ENCODE assay signal across 9 mouse cellular contexts in genomic region chr11:114853174-114853838, GRCm38 (mm10). TPM values are rescaled to one million over a fixed set of nuclear protein-coding genes. Genes with fewer than 3 reads are reported as not detected.
DNase-seq lines count a peak whose midpoint lies in the region; ATAC-seq and TF ChIP-seq lines count a peak whose summit lies in the region.
"Had no signal": no experiment of that assay in that cellular context is flagged by ENCODE, and none has a peak within 500 bp of the region (broad histone marks: within the 10 kb centered on the region; RNA-seq: fewer than 3 reads in every experiment).

No protein-coding gene starts in this region.

- H3K4me3 ChIP-seq in gastrocnemius, adult 2 months: peak overlapping the region; percentile 95
- peak overlapping the region; percentile 82 for H3K4me3 ChIP-seq in ES-Bruce4 (ENCODE audit: low read depth, low read length)
- H3K4me3 ChIP-seq in hindbrain, embryonic 10.5 days: peak overlapping the region; percentile 74
- peak overlapping the region; percentile 52 to 64 for H3K4me3 ChIP-seq in liver, embryonic 14.5 days (ENCODE audit: insufficient read depth in 1 of 2, low read depth in 2 of 2, low read length in 2 of 2)

- DNase-seq in gastrocnemius, adult 2 months: no peak
- no peak for DNase-seq in gastrocnemius, postnatal 36 days
- DNase-seq in hindbrain, embryonic 10.5 days (ENCODE audit: low spot score): no peak
- DNase-seq in liver, embryonic 14.5 days (ENCODE audit: low read depth in 3 of 3, low spot score in 3 of 3): no peak
- DNase-seq in thymus, postnatal 4 days: no peak
- DNase-seq in embryo, embryonic 10 days (ENCODE audit: low spot score): no peak
- DNase-seq in lung, postnatal 10 days: no peak

- no peak for TF ChIP-seq EP300 in ES-Bruce4 (IDR thresholded peaks at IDR 0.05; ENCODE audit: insufficient read depth, low read depth, low read length)
- TF ChIP-seq EP300 in liver, embryonic 14.5 days (IDR thresholded peaks at IDR 0.05; ENCODE audit: low read depth): no peak

- ATAC-seq in liver, embryonic 14.5 days (ENCODE audit: insufficient read depth): no peak
- ATAC-seq: CD4-positive, CD25-positive, alpha-beta regulatory T cell, adult 4 months had no signal

- peak overlapping the region; percentile 98 for H3K27ac ChIP-seq in gastrocnemius, adult 2 months
- peak overlapping the region; percentile 33 for H3K27ac ChIP-seq in ES-Bruce4 (ENCODE audit: insufficient read depth, low read length)
- H3K27ac ChIP-seq in hindbrain, embryonic 10.5 days: peak overlapping the region; percentile 92
- H3K27ac ChIP-seq in liver, embryonic 14.5 days: no peak overlapping the region

- no peak for TF ChIP-seq POLR2A in ES-Bruce4 (IDR thresholded peaks at IDR 0.05; ENCODE audit: insufficient read depth, low read length)

- peak overlapping the region; percentile 68 for H3K4me2 ChIP-seq in liver, embryonic 14.5 days (ENCODE audit: low read depth)

- no peaks in the 10 kb centered on the region for H3K9me3 ChIP-seq in ES-Bruce4 (replicated peaks; ENCODE audit: control insufficient read depth, insufficient read depth, low read length, poor library complexity, severe bottlenecking)
- H3K9me3 ChIP-seq in hindbrain, embryonic 10.5 days: no peaks in the 10 kb centered on the region
- no peaks in the 10 kb centered on the region for H3K9me3 ChIP-seq in liver, embryonic 14.5 days (ENCODE audit: control insufficient read depth, low read length)

- TF ChIP-seq CTCF in gastrocnemius, adult 2 months (IDR thresholded peaks at IDR 0.05): no peak
- no peak for TF ChIP-seq CTCF in ES-Bruce4 (IDR thresholded peaks at IDR 0.05; ENCODE audit: low read depth, low read length)
- TF ChIP-seq CTCF in liver, embryonic 14.5 days (IDR thresholded peaks at IDR 0.05; ENCODE audit: low read depth): no peak

- peaks cover 3% of the 10 kb centered on the region for H3K4me1 ChIP-seq in ES-Bruce4 (ENCODE audit: control insufficient read depth, insufficient read depth, low read length)
- H3K4me1 ChIP-seq in hindbrain, embryonic 10.5 days (replicated peaks): peaks cover 57% of the 10 kb centered on the region
- H3K4me1 ChIP-seq in liver, embryonic 14.5 days (replicated peaks; ENCODE audit: control insufficient read depth in 2 of 2, insufficient read depth in 2 of 2, low read length in 1 of 2): no peaks in the 10 kb centered on the region

- H3K9ac ChIP-seq in ES-Bruce4 (ENCODE audit: low read depth, poor library complexity, severe bottlenecking): 0 out of 2 replicates have a peak overlapping the region, but pooled peaks have one; percentile 17
- H3K9ac ChIP-seq in liver, embryonic 14.5 days (replicated peaks): no peak overlapping the region

- intact Hi-C loops in gastrocnemius, adult 2 months (cut with DNase I): no loop called here
- intact Hi-C loops in gastrocnemius, postnatal 36 days (cut with DNase I): no loop called here

- no peaks in the 10 kb centered on the region for H3K27me3 ChIP-seq in ES-Bruce4 (ENCODE audit: control insufficient read depth, insufficient read depth, low read length, poor library complexity, severe bottlenecking)
- peaks cover 66% of the 10 kb centered on the region for H3K27me3 ChIP-seq in hindbrain, embryonic 10.5 days (ENCODE audit: insufficient read depth, poor library complexity, severe bottlenecking)
- H3K27me3 ChIP-seq in liver, embryonic 14.5 days (ENCODE audit: control insufficient read depth, insufficient read depth, low read length): peaks cover 43% of the 10 kb centered on the region

- WGBS in hindbrain, embryonic 10.5 days: 12% methylated on average over 7 of the region's 7 CpGs
- 23% methylated on average over 7 of the region's 7 CpGs for WGBS in liver, embryonic 14.5 days (ENCODE audit: insufficient replicate concordance)

- H3K36me3 ChIP-seq in ES-Bruce4 (ENCODE audit: control insufficient read depth, insufficient read depth, low read length, poor library complexity, severe bottlenecking): no peaks in the 10 kb centered on the region
- no peaks in the 10 kb centered on the region for H3K36me3 ChIP-seq in hindbrain, embryonic 10.5 days
- H3K36me3 ChIP-seq in liver, embryonic 14.5 days (replicated peaks; ENCODE audit: control insufficient read depth, insufficient read depth, low read depth): no peaks in the 10 kb centered on the region

RNA-seq across cellular contexts. Expression of gene Gprc5c, which starts 2.4 kb away (rescaled TPM):
- total RNA-seq in gastrocnemius, adult 2 months (2021): 10 to 100 TPM; 45.4 to 82.1 TPM
- 10 to 100 TPM; 35.5 to 44.1 TPM for total RNA-seq in gastrocnemius, postnatal 36 days (2021)
- polyA plus RNA-seq in ES-Bruce4 (2011; ENCODE audit: insufficient read depth, insufficient read length, low read depth, missing spikeins): 48.8 and 57.0 TPM in 2 replicates
- polyA plus RNA-seq in hindbrain, embryonic 10.5 days (2016; fragmentation: Nextera tagmentation; extraction: Ambion mirVana): 31.5 and 42.9 TPM in 2 replicates
- polyA plus RNA-seq in liver, embryonic 14.5 days (2012; rRNA removed): 4.8 and 5.0 TPM in 2 replicates
- 8.0 and 9.8 TPM in 2 replicates for polyA plus RNA-seq in liver, embryonic 14.5 days (2014; fragmentation: Nextera tagmentation; extraction: Ambion mirVana)
- polyA plus RNA-seq: CD4-positive, CD25-positive, alpha-beta regulatory T cell, adult 4 months had no signal

RNA-seq across cellular contexts. Expression of gene Cd300a, which starts 36.5 kb away (rescaled TPM):
- total RNA-seq in gastrocnemius, adult 2 months (2021): under 1 TPM; 0.50 to 0.66 TPM
- total RNA-seq in gastrocnemius, postnatal 36 days (2021): under 1 TPM; 0.36 to 0.37 TPM
- polyA plus RNA-seq in ES-Bruce4 (2011; ENCODE audit: insufficient read depth, insufficient read length, low read depth, missing spikeins): 0.78 and 2.3 TPM in 2 replicates
- polyA plus RNA-seq in hindbrain, embryonic 10.5 days (2016; fragmentation: Nextera tagmentation; extraction: Ambion mirVana): 0.81 and 1.0 TPM in 2 replicates
- polyA plus RNA-seq in liver, embryonic 14.5 days (2012; rRNA removed): 2.1 and 3.1 TPM in 2 replicates
- 3.6 and 3.7 TPM in 2 replicates for polyA plus RNA-seq in liver, embryonic 14.5 days (2014; fragmentation: Nextera tagmentation; extraction: Ambion mirVana)

RNA-seq across cellular contexts. Expression of gene Gpr142, which starts 54.6 kb away (rescaled TPM):
- total RNA-seq in gastrocnemius, adult 2 months (2021): not detected
- not detected for total RNA-seq in gastrocnemius, postnatal 36 days (2021)
- not detected in 2 replicates for polyA plus RNA-seq in ES-Bruce4 (2011; ENCODE audit: insufficient read depth, insufficient read length, low read depth, missing spikeins)
- polyA plus RNA-seq in hindbrain, embryonic 10.5 days (2016; fragmentation: Nextera tagmentation; extraction: Ambion mirVana): 0.37 and 0.77 TPM in 2 replicates
- polyA plus RNA-seq in liver, embryonic 14.5 days (2012; rRNA removed): 0.04 TPM in 1 of 2 replicates, not detected in the other
- not detected in 2 replicates for polyA plus RNA-seq in liver, embryonic 14.5 days (2014; fragmentation: Nextera tagmentation; extraction: Ambion mirVana)
- polyA plus RNA-seq: CD4-positive, CD25-positive, alpha-beta regulatory T cell, adult 4 months had no signal

RNA-seq across cellular contexts. Expression of gene Btbd17, which starts 57.6 kb away (rescaled TPM):
- not detected for total RNA-seq in gastrocnemius, adult 2 months (2021)
- total RNA-seq in gastrocnemius, postnatal 36 days (2021): under 1 TPM in 1 of 2 experiments, not detected in 1; 0.28 TPM
- polyA plus RNA-seq in ES-Bruce4 (2011; ENCODE audit: insufficient read depth, insufficient read length, low read depth, missing spikeins): 0.93 TPM in 1 of 2 replicates, not detected in the other
- polyA plus RNA-seq in hindbrain, embryonic 10.5 days (2016; fragmentation: Nextera tagmentation; extraction: Ambion mirVana): 50.8 and 60.0 TPM in 2 replicates
- polyA plus RNA-seq in liver, embryonic 14.5 days (2012; rRNA removed): 0.10 TPM in 1 of 2 replicates, not detected in the other
- polyA plus RNA-seq in liver, embryonic 14.5 days (2014; fragmentation: Nextera tagmentation; extraction: Ambion mirVana): not detected in 2 replicates
- polyA plus RNA-seq: CD4-positive, CD25-positive, alpha-beta regulatory T cell, adult 4 months had no signal
